Mouse (Mus musculus): Measurements from ENCODE around the gene BC035044. TPM values are rescaled to one million over a fixed set of nuclear protein-coding genes. Genes with fewer than 3 reads are reported as not detected.
"Not testable (repeated sequence)": the region's sequence is repeated elsewhere in the genome, so short reads cannot be mapped to it uniquely, and the experiment has no call there.

BC035044 gene
- total RNA-seq, 2 experiments from 2014 or later, result 237 to 287 TPM

- ATAC-seq (replicated peaks; ENCODE audit: poor library complexity), result no peak
Measured at GRCm38 (mm10) chr6:128851151-128851550, 39.8 kb downstream of the BC035044 start.

GRCm38 (mm10) chr6:128850671-128851070 lies 40.3 kb downstream of the BC035044 start:
- ATAC-seq (replicated peaks; ENCODE audit: poor library complexity), result no peak

- peak; percentile 37 for ATAC-seq (replicated peaks; ENCODE audit: poor library complexity)
Measured at GRCm38 (mm10) chr6:128849902-128850301, 41.0 kb downstream of the BC035044 start.

- no peak for ATAC-seq (replicated peaks; ENCODE audit: poor library complexity)
Measured at GRCm38 (mm10) chr6:128847401-128847800, 43.5 kb downstream of the BC035044 start.

- ATAC-seq (replicated peaks; ENCODE audit: poor library complexity), result no peak
Measured at GRCm38 (mm10) chr6:128845998-128846542, 44.9 kb downstream of the BC035044 start.

- ATAC-seq (replicated peaks; ENCODE audit: poor library complexity), result peak; percentile 62
Measured at GRCm38 (mm10) chr6:128845319-128845979, 45.5 kb downstream of the BC035044 start.

GRCm38 (mm10) chr6:128844586-128845080 lies 46.3 kb downstream of the BC035044 start:
- ATAC-seq (replicated peaks; ENCODE audit: poor library complexity), result no peak

- no peak for ATAC-seq (replicated peaks; ENCODE audit: poor library complexity)
Measured at GRCm38 (mm10) chr6:128844131-128844530, 46.8 kb downstream of the BC035044 start.

- peak; percentile 13 for ATAC-seq (replicated peaks; ENCODE audit: poor library complexity)
Measured at GRCm38 (mm10) chr6:128843479-128843992, 47.4 kb downstream of the BC035044 start.

GRCm38 (mm10) chr6:128842945-128843478 lies 47.9 kb downstream of the BC035044 start:
- peak; percentile 37 for ATAC-seq (replicated peaks; ENCODE audit: poor library complexity)

- ATAC-seq (replicated peaks; ENCODE audit: poor library complexity), result no peak
Measured at GRCm38 (mm10) chr6:128842356-128842944, 48.5 kb downstream of the BC035044 start.

GRCm38 (mm10) chr6:128841327-128842089 lies 49.4 kb downstream of the BC035044 start:
- no peak for ATAC-seq (replicated peaks; ENCODE audit: poor library complexity)

GRCm38 (mm10) chr6:128840669-128841068 lies 50.3 kb downstream of the BC035044 start:
- not testable (repeated sequence) for ATAC-seq (replicated peaks; ENCODE audit: poor library complexity)

- ATAC-seq (replicated peaks; ENCODE audit: poor library complexity), result no peak
Measured at GRCm38 (mm10) chr6:128839921-128840320, 51.0 kb downstream of the BC035044 start.

- peak; percentile 47 for ATAC-seq (replicated peaks; ENCODE audit: poor library complexity)
Measured at GRCm38 (mm10) chr6:128839266-128839771, 51.6 kb downstream of the BC035044 start.

GRCm38 (mm10) chr6:128838342-128839265 lies 52.3 kb downstream of the BC035044 start:
- peak; percentile 18 for ATAC-seq (replicated peaks; ENCODE audit: poor library complexity)

- ATAC-seq (replicated peaks; ENCODE audit: poor library complexity), result no peak
Measured at GRCm38 (mm10) chr6:128837454-128838341, 53.2 kb downstream of the BC035044 start.

GRCm38 (mm10) chr6:128836955-128837334 lies 54.0 kb downstream of the BC035044 start:
- ATAC-seq (replicated peaks; ENCODE audit: poor library complexity), result no peak
